Mouse (Mus musculus) liver, embryonic 16.5 days (tissue): ENCODE measurements at regions not wholly inside any gene's neighbourhood (a gene's known extent, or its start where the extent isn't known, plus 50 kb on each side); places are given as distances from the start of the nearest gene placed in this dataset.

Experiments used
- ATAC-seq: fragments of 200-750 bp; cut with Nextera tagmentation; 2 replicates; pipeline ENCODE4 v1.8.0; 2017; ENCODE audit warnings: low read depth, mild to moderate bottlenecking, moderate number of reproducible peaks, moderate library complexity
- H3K27ac ChIP-seq: fragments of 300-500 bp; sonication (generic); 2 replicates; pipeline ENCODE4 v1.5.1; 2014; ENCODE audit warnings: mild to moderate bottlenecking, low read length
- H3K27me3 ChIP-seq: fragments of 300-500 bp; sonication (generic); 2 replicates; pipeline ENCODE4 v1.6.1; 2014; ENCODE audit warnings: low read depth, low read length, mixed read lengths; ENCODE audit not compliant: control insufficient read depth, insufficient read depth
- H3K36me3 ChIP-seq: fragments of 300-500 bp; sonication (generic); 2 replicates; pipeline ENCODE4 v1.6.1; 2014; ENCODE audit warnings: mild to moderate bottlenecking; ENCODE audit not compliant: control insufficient read depth, insufficient read depth
- H3K4me1 ChIP-seq: fragments of 300-500 bp; sonication (generic); 2 replicates; pipeline ENCODE4 v1.6.1; 2014; ENCODE audit warnings: low read depth, low read length, mixed read lengths; ENCODE audit not compliant: control insufficient read depth
- H3K4me2 ChIP-seq: fragments of 300-500 bp; sonication (generic); 2 replicates; pipeline ENCODE4 v1.6.1; 2014; ENCODE audit warnings: low read depth, low read length, mixed read lengths
- H3K4me3 ChIP-seq: fragments of 300-500 bp; sonication (generic); 2 replicates; pipeline ENCODE4 v1.5.1; 2014; ENCODE audit warnings: low read depth, mild to moderate bottlenecking, low read length
- H3K9ac ChIP-seq: fragments of 300-500 bp; sonication (generic); 2 replicates; pipeline ENCODE4 v1.6.1; 2014; ENCODE audit warnings: low read depth, low read length
- H3K9me3 ChIP-seq: fragments of 300-500 bp; sonication (generic); replicated peaks from 2 replicates; pipeline ENCODE4 v1.6.1; 2016; ENCODE audit warnings: low read length; ENCODE audit not compliant: control insufficient read depth
- WGBS: fragments of 180-500 bp; shearing (Covaris S2); extraction: QIAGEN DNeasy Blood & Tissue Kit; methylation state at CpG from one replicate; pipeline ENCODE4 v1.1.7; 2014; ENCODE audit not compliant: insufficient replicate concordance; 5-methylcytosine and 5-hydroxymethylcytosine counted together

- WGBS: 44% methylated on average over 2 of the region's 2 CpGs
- Histone ChIP-seq H3K4me2 (no peak overlapping the region), H3K27me3 (no peaks in the 10 kb centered on the region), H3K27ac (no peak overlapping the region), H3K9ac (no peak overlapping the region), H3K4me3 (no peak overlapping the region), H3K36me3 (no peaks in the 10 kb centered on the region), H3K9me3 (no peaks in the 10 kb centered on the region), H3K4me1 (no peaks in the 10 kb centered on the region)
- ATAC-seq: no peak
These were observed 126.6 kb upstream of the Csf3r start for GRCm38 (mm10) chr4:125897707-125898106.

GRCm38 (mm10) chr4:125898631-125899348 lies 125.6 kb upstream of the Csf3r start:
- Histone ChIP-seq H3K4me2 (no peak overlapping the region), H3K4me3 (no peak overlapping the region), H3K27me3 (no peaks in the 10 kb centered on the region), H3K27ac (no peak overlapping the region), H3K4me1 (no peaks in the 10 kb centered on the region), H3K9me3 (no peaks in the 10 kb centered on the region), H3K36me3 (no peaks in the 10 kb centered on the region), H3K9ac (no peak overlapping the region)
- ATAC-seq: no peak
- 51% methylated on average over 11 of the region's 11 CpGs for WGBS

- Histone ChIP-seq H3K27me3 (no peaks in the 10 kb centered on the region), H3K36me3 (no peaks in the 10 kb centered on the region), H3K4me3 (no peak overlapping the region), H3K9me3 (no peaks in the 10 kb centered on the region), H3K27ac (no peak overlapping the region), H3K9ac (no peak overlapping the region), H3K4me2 (no peak overlapping the region), H3K4me1 (no peaks in the 10 kb centered on the region)
- no peak for ATAC-seq
- 51% methylated on average over 10 of the region's 10 CpGs for WGBS
These were observed 122.6 kb upstream of the Csf3r start for GRCm38 (mm10) chr4:125901546-125902276.

GRCm38 (mm10) chr4:125906296-125906695 lies 118.1 kb upstream of the Csf3r start:
- Histone ChIP-seq H3K27ac (no peak overlapping the region), H3K9me3 (no peaks in the 10 kb centered on the region), H3K27me3 (peaks cover under 1% of the 10 kb centered on the region; the same call in 1 of the 2 replicates), H3K4me1 (no peaks in the 10 kb centered on the region), H3K9ac (no peak overlapping the region), H3K4me3 (no peak overlapping the region), H3K4me2 (no peak overlapping the region), H3K36me3 (no peaks in the 10 kb centered on the region)
- 58% methylated on average over 5 of the region's 5 CpGs for WGBS
- no peak for ATAC-seq

GRCm38 (mm10) chr4:125908901-125909300 lies 115.4 kb upstream of the Csf3r start:
- WGBS: 64% methylated on average over 8 of the region's 8 CpGs
- Histone ChIP-seq H3K9ac (no peak overlapping the region), H3K27ac (no peak overlapping the region), H3K36me3 (no peaks in the 10 kb centered on the region), H3K4me3 (no peak overlapping the region), H3K9me3 (no peaks in the 10 kb centered on the region), H3K4me2 (no peak overlapping the region), H3K27me3 (peaks cover 14% of the 10 kb centered on the region), H3K4me1 (no peaks in the 10 kb centered on the region)
- no peak for ATAC-seq

- no peaks in the 10 kb centered on the region for H3K4me1 ChIP-seq
- H3K9ac ChIP-seq: no peak overlapping the region
- peaks cover 14% of the 10 kb centered on the region for H3K27me3 ChIP-seq
- no peak overlapping the region for H3K4me3 ChIP-seq
- WGBS: 15% methylated on average over 24 of the region's 24 CpGs
- no peaks in the 10 kb centered on the region for H3K36me3 ChIP-seq
- H3K27ac ChIP-seq: no peak overlapping the region
- ATAC-seq: no peak
- no peak overlapping the region for H3K4me2 ChIP-seq
- no peaks in the 10 kb centered on the region for H3K9me3 ChIP-seq
These were observed 112.6 kb upstream of the Csf3r start for GRCm38 (mm10) chr4:125911541-125912270.

- Histone ChIP-seq H3K27ac (no peak overlapping the region), H3K9ac (no peak overlapping the region), H3K9me3 (no peaks in the 10 kb centered on the region), H3K4me3 (no peak overlapping the region), H3K4me1 (no peaks in the 10 kb centered on the region), H3K36me3 (no peaks in the 10 kb centered on the region), H3K27me3 (peaks cover 14% of the 10 kb centered on the region), H3K4me2 (no peak overlapping the region)
- 19% methylated on average over 8 of the region's 8 CpGs for WGBS
- no peak for ATAC-seq
These were observed 111.8 kb upstream of the Csf3r start for GRCm38 (mm10) chr4:125912444-125913049.

- H3K9me3 ChIP-seq: no peaks in the 10 kb centered on the region
- no peak overlapping the region for H3K4me2 ChIP-seq
- 27% methylated on average over 8 of the region's 8 CpGs for WGBS
- no peaks in the 10 kb centered on the region for H3K36me3 ChIP-seq
- H3K27me3 ChIP-seq: peaks cover 14% of the 10 kb centered on the region
- no peak overlapping the region for H3K9ac ChIP-seq
- H3K4me3 ChIP-seq: no peak overlapping the region
- H3K27ac ChIP-seq: no peak overlapping the region
- no peaks in the 10 kb centered on the region for H3K4me1 ChIP-seq
- no peak for ATAC-seq
These were observed 109.2 kb upstream of the Csf3r start for GRCm38 (mm10) chr4:125915166-125915565.
